Mouse (Mus musculus): Measurements from ENCODE around the gene Bmx.

DNA sequence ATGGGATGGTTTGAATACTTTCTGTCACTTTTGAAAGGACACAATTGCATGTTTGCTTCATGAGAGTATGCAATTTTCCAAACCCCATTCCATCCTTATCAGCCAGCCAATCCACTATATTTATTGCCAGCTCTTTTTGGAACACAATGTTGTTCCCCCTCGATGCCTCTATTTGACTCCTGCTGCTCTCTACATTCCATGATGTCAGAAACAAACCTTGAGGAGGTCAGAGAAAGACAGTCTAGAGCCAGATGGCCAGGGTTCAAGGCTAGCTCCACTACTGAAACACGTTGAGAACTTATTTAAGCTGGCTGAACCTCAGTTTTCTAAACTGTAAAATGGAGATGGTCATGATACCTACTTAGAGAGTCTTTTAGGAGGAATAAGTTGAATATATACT is 48.3 kb upstream of the Bmx start:
- TF ChIP-seq POLR2A (IDR thresholded peaks at IDR 0.05; ENCODE audit: insufficient read depth, low read depth, low read length) = no peak
- no peak for TF ChIP-seq CTCF (IDR thresholded peaks at IDR 0.05; ENCODE audit: insufficient read depth, low read depth, low read length)

Data from olfactory bulb, adult 2 months (tissue).